Mouse (Mus musculus): ENCODE measurements at regions not wholly inside any gene's neighbourhood (a gene's known extent, or its start where the extent isn't known, plus 50 kb on each side); places are given as distances from the start of the nearest gene placed in this dataset.

GRCm38 (mm10) chr8:87264999-87265398 is 207.4 kb downstream of the Cbln1 start:
- no peak overlapping the region for H3K27ac ChIP-seq (ENCODE audit: low read depth, low read length)
- no peak for DNase-seq (ENCODE audit: low spot score)

GRCm38 (mm10) chr8:87260305-87260704 is 212.1 kb downstream of the Cbln1 start:
- no peak for ATAC-seq (ENCODE audit: insufficient read depth, low FRiP score, low TSS enrichment)
- Histone ChIP-seq H3K9ac (ENCODE audit: low read length) (no peak overlapping the region), H3K27me3 (ENCODE audit: control insufficient read depth, insufficient read depth, low read length) (no peaks in the 10 kb centered on the region), H3K36me3 (ENCODE audit: control insufficient read depth, insufficient read depth, low read length) (no peaks in the 10 kb centered on the region), H3K4me1 (ENCODE audit: control insufficient read depth, insufficient read depth, low read length) (no peaks in the 10 kb centered on the region), H3K9me3 (ENCODE audit: control insufficient read depth, low read length) (no peaks in the 10 kb centered on the region), H3K27ac (ENCODE audit: low read depth, low read length) (no peak overlapping the region), H3K4me2 (ENCODE audit: low read depth) (no peak overlapping the region), H3K4me3 (ENCODE audit: low read depth, low read length) (no peak overlapping the region)
- WGBS: 91% methylated on average over 2 of the region's 2 CpGs
- no peak for DNase-seq (ENCODE audit: low spot score)

More at GRCm38 (mm10) chr8:87264999-87265398, 207.4 kb downstream of the Cbln1 start:
- Histone ChIP-seq H3K4me2 (ENCODE audit: low read depth) (no peak overlapping the region), H3K9me3 (ENCODE audit: control insufficient read depth, low read length) (no peaks in the 10 kb centered on the region), H3K36me3 (ENCODE audit: control insufficient read depth, insufficient read depth, low read length) (no peaks in the 10 kb centered on the region), H3K4me3 (ENCODE audit: low read depth, low read length) (no peak overlapping the region), H3K9ac (ENCODE audit: low read length) (no peak overlapping the region), H3K27me3 (ENCODE audit: control insufficient read depth, insufficient read depth, low read length) (no peaks in the 10 kb centered on the region), H3K4me1 (ENCODE audit: control insufficient read depth, insufficient read depth, low read length) (no peaks in the 10 kb centered on the region)
- WGBS: 28% methylated on average over 2 of the region's 2 CpGs
- no peak for ATAC-seq (ENCODE audit: insufficient read depth, low FRiP score, low TSS enrichment)

GRCm38 (mm10) chr8:87242681-87243080 is 229.7 kb downstream of the Cbln1 start:
- H3K27ac ChIP-seq (ENCODE audit: low read depth, low read length): no peak overlapping the region
- ATAC-seq (ENCODE audit: insufficient read depth, low FRiP score, low TSS enrichment): no peak
- no peak for DNase-seq (ENCODE audit: low spot score)
- no peaks in the 10 kb centered on the region for H3K4me1 ChIP-seq (ENCODE audit: control insufficient read depth, insufficient read depth, low read length)
- H3K9me3 ChIP-seq (ENCODE audit: control insufficient read depth, low read length): no peaks in the 10 kb centered on the region
- H3K4me3 ChIP-seq (ENCODE audit: low read depth, low read length): no peak overlapping the region
- 74% methylated on average over 2 of the region's 2 CpGs for WGBS
- H3K4me2 ChIP-seq (ENCODE audit: low read depth): no peak overlapping the region
- H3K27me3 ChIP-seq (ENCODE audit: control insufficient read depth, insufficient read depth, low read length): no peaks in the 10 kb centered on the region
- no peak overlapping the region for H3K9ac ChIP-seq (ENCODE audit: low read length)
- H3K36me3 ChIP-seq (ENCODE audit: control insufficient read depth, insufficient read depth, low read length): no peaks in the 10 kb centered on the region

GRCm38 (mm10) chr8:87237181-87237580 is 235.2 kb downstream of the Cbln1 start:
- no peak overlapping the region for H3K9ac ChIP-seq (ENCODE audit: low read length)
- H3K9me3 ChIP-seq (ENCODE audit: control insufficient read depth, low read length): no peaks in the 10 kb centered on the region
- ATAC-seq (ENCODE audit: insufficient read depth, low FRiP score, low TSS enrichment) (no peak), DNase-seq (ENCODE audit: low spot score) (no peak)
- no peak overlapping the region for H3K4me2 ChIP-seq (ENCODE audit: low read depth)
- H3K4me3 ChIP-seq (ENCODE audit: low read depth, low read length): no peak overlapping the region
- no peaks in the 10 kb centered on the region for H3K27me3 ChIP-seq (ENCODE audit: control insufficient read depth, insufficient read depth, low read length)
- H3K27ac ChIP-seq (ENCODE audit: low read depth, low read length): no peak overlapping the region
- peaks cover 5% of the 10 kb centered on the region; the same call in 1 of the 2 replicates for H3K4me1 ChIP-seq (ENCODE audit: control insufficient read depth, insufficient read depth, low read length)
- H3K36me3 ChIP-seq (ENCODE audit: control insufficient read depth, insufficient read depth, low read length): no peaks in the 10 kb centered on the region
- 66% methylated on average over 7 of the region's 7 CpGs for WGBS

GRCm38 (mm10) chr8:87236438-87236837 is 236.0 kb downstream of the Cbln1 start:
- DNase-seq (ENCODE audit: low spot score): no peak
- H3K9me3 ChIP-seq (ENCODE audit: control insufficient read depth, low read length): no peaks in the 10 kb centered on the region
- peaks cover 5% of the 10 kb centered on the region; the same call in 1 of the 2 replicates for H3K4me1 ChIP-seq (ENCODE audit: control insufficient read depth, insufficient read depth, low read length)
- H3K4me3 ChIP-seq (ENCODE audit: low read depth, low read length): no peak overlapping the region
- WGBS: 92% methylated on average over 11 of the region's 11 CpGs
- no peaks in the 10 kb centered on the region for H3K36me3 ChIP-seq (ENCODE audit: control insufficient read depth, insufficient read depth, low read length)
- no peak overlapping the region for H3K4me2 ChIP-seq (ENCODE audit: low read depth)
- no peak overlapping the region for H3K9ac ChIP-seq (ENCODE audit: low read length)
- ATAC-seq (ENCODE audit: insufficient read depth, low FRiP score, low TSS enrichment): no peak
- no peak overlapping the region for H3K27ac ChIP-seq (ENCODE audit: low read depth, low read length)
- no peaks in the 10 kb centered on the region for H3K27me3 ChIP-seq (ENCODE audit: control insufficient read depth, insufficient read depth, low read length)

- H3K27me3 ChIP-seq (ENCODE audit: control insufficient read depth, insufficient read depth, low read length): no peaks in the 10 kb centered on the region
- peak overlapping the region; percentile 27 for H3K4me2 ChIP-seq (ENCODE audit: low read depth)
- H3K9ac ChIP-seq (ENCODE audit: low read length): no peak overlapping the region; the same call in 1 of the 2 replicates
- no peak overlapping the region for H3K27ac ChIP-seq (ENCODE audit: low read depth, low read length)
- no peaks in the 10 kb centered on the region for H3K36me3 ChIP-seq (ENCODE audit: control insufficient read depth, insufficient read depth, low read length)
- 42% methylated on average over 18 of the region's 18 CpGs for WGBS
- H3K4me3 ChIP-seq (ENCODE audit: low read depth, low read length): no peak overlapping the region
- no peaks in the 10 kb centered on the region for H3K9me3 ChIP-seq (ENCODE audit: control insufficient read depth, low read length)
- ATAC-seq (ENCODE audit: insufficient read depth, low FRiP score, low TSS enrichment) (peak; percentile 46; the same call in 1 of the 2 replicates), DNase-seq (ENCODE audit: low spot score) (peak; percentile 33)
- H3K4me1 ChIP-seq (ENCODE audit: control insufficient read depth, insufficient read depth, low read length): peaks cover 5% of the 10 kb centered on the region; the same call in 1 of the 2 replicates
These were observed 236.9 kb downstream of the Cbln1 start for GRCm38 (mm10) chr8:87235341-87236075.

- Histone ChIP-seq H3K27me3 (ENCODE audit: control insufficient read depth, insufficient read depth, low read length) (no peaks in the 10 kb centered on the region), H3K36me3 (ENCODE audit: control insufficient read depth, insufficient read depth, low read length) (no peaks in the 10 kb centered on the region), H3K27ac (ENCODE audit: low read depth, low read length) (no peak overlapping the region), H3K9ac (ENCODE audit: low read length) (no peak overlapping the region), H3K4me2 (ENCODE audit: low read depth) (no peak overlapping the region), H3K4me3 (ENCODE audit: low read depth, low read length) (no peak overlapping the region), H3K4me1 (ENCODE audit: control insufficient read depth, insufficient read depth, low read length) (peaks cover 5% of the 10 kb centered on the region; the same call in 1 of the 2 replicates), H3K9me3 (ENCODE audit: control insufficient read depth, low read length) (no peaks in the 10 kb centered on the region)
- DNase-seq (ENCODE audit: low spot score): peak; percentile 53
- peak; percentile 20; the same call in 1 of the 2 replicates for ATAC-seq (ENCODE audit: insufficient read depth, low FRiP score, low TSS enrichment)
- WGBS: 53% methylated on average over 5 of the region's 5 CpGs
These were observed 238.1 kb downstream of the Cbln1 start for GRCm38 (mm10) chr8:87234336-87234735.

- Histone ChIP-seq H3K9me3 (ENCODE audit: control insufficient read depth, low read length) (no peaks in the 10 kb centered on the region), H3K4me2 (ENCODE audit: low read depth) (no peak overlapping the region), H3K9ac (ENCODE audit: low read length) (no peak overlapping the region), H3K36me3 (ENCODE audit: control insufficient read depth, insufficient read depth, low read length) (no peaks in the 10 kb centered on the region), H3K27ac (ENCODE audit: low read depth, low read length) (no peak overlapping the region), H3K4me1 (ENCODE audit: control insufficient read depth, insufficient read depth, low read length) (peaks cover 5% of the 10 kb centered on the region; the same call in 1 of the 2 replicates), H3K4me3 (ENCODE audit: low read depth, low read length) (no peak overlapping the region), H3K27me3 (ENCODE audit: control insufficient read depth, insufficient read depth, low read length) (no peaks in the 10 kb centered on the region)
- peak; percentile 19; the same call in 1 of the 2 replicates for ATAC-seq (ENCODE audit: insufficient read depth, low FRiP score, low TSS enrichment)
- peak; percentile 38 for DNase-seq (ENCODE audit: low spot score)
- 26% methylated on average over 10 of the region's 10 CpGs for WGBS
These were observed 238.5 kb downstream of the Cbln1 start for GRCm38 (mm10) chr8:87233805-87234331.

- H3K27ac ChIP-seq (ENCODE audit: low read depth, low read length): no peak overlapping the region
- no peaks in the 10 kb centered on the region for H3K36me3 ChIP-seq (ENCODE audit: control insufficient read depth, insufficient read depth, low read length)
- H3K9me3 ChIP-seq (ENCODE audit: control insufficient read depth, low read length): no peaks in the 10 kb centered on the region
- no peaks in the 10 kb centered on the region for H3K27me3 ChIP-seq (ENCODE audit: control insufficient read depth, insufficient read depth, low read length)
- H3K4me1 ChIP-seq (ENCODE audit: control insufficient read depth, insufficient read depth, low read length): peaks cover 5% of the 10 kb centered on the region; the same call in 1 of the 2 replicates
- no peak for DNase-seq (ENCODE audit: low spot score)
- no peak overlapping the region for H3K4me2 ChIP-seq (ENCODE audit: low read depth)
- no peak overlapping the region for H3K9ac ChIP-seq (ENCODE audit: low read length)
- no peak overlapping the region for H3K4me3 ChIP-seq (ENCODE audit: low read depth, low read length)
- WGBS: 33% methylated on average over 4 of the region's 4 CpGs
- no peak for ATAC-seq (ENCODE audit: insufficient read depth, low FRiP score, low TSS enrichment)
These were observed 240.6 kb downstream of the Cbln1 start for GRCm38 (mm10) chr8:87231762-87232161.
